Mouse (Mus musculus) regulatory T cell (primary cell): ENCODE measurements around the gene Slc32a1.

Source experiments
- in situ Hi-C: fragments of 300-600 bp; cut with MboI, MseI; formaldehyde crosslinking; loops from one replicate; pipeline ENCODE4 v1.15.1; 2025; ENCODE audit warnings: high pct_unique_total_duplicates

The Slc32a1 gene

GRCm38 (mm10) chr2:158610488-158611325 lies at the start of gene Slc32a1:
TSS of gene Slc32a1 (plus strand) at chr2:158610767.
- in situ Hi-C loops: no loop called here

- in situ Hi-C loops: no loop called here
Observed at GRCm38 (mm10) chr2:158560801-158561200, 49.8 kb upstream of the Slc32a1 start.

- in situ Hi-C loops: no loop called here
Observed at GRCm38 (mm10) chr2:158561371-158562144, 49.0 kb upstream of the Slc32a1 start.

- in situ Hi-C loops: no loop called here
Observed at GRCm38 (mm10) chr2:158570421-158571081, 40.0 kb upstream of the Slc32a1 start.

- in situ Hi-C loops: no loop called here
Observed at GRCm38 (mm10) chr2:158579979-158580378, 30.6 kb upstream of the Slc32a1 start.

GRCm38 (mm10) chr2:158584621-158585358 lies 25.8 kb upstream of the Slc32a1 start:
- in situ Hi-C loops: no loop called here

- in situ Hi-C loops: no loop called here
Observed at GRCm38 (mm10) chr2:158588524-158589271, 21.9 kb upstream of the Slc32a1 start.

GRCm38 (mm10) chr2:158590495-158590894 lies 20.1 kb upstream of the Slc32a1 start:
- in situ Hi-C loops: no loop called here

- in situ Hi-C loops: no loop called here
Observed at GRCm38 (mm10) chr2:158591286-158591685, 19.3 kb upstream of the Slc32a1 start.

GRCm38 (mm10) chr2:158593371-158593770 lies 17.2 kb upstream of the Slc32a1 start:
- in situ Hi-C loops: no loop called here

- in situ Hi-C loops: no loop called here
Observed at GRCm38 (mm10) chr2:158595103-158595502, 15.5 kb upstream of the Slc32a1 start.

GRCm38 (mm10) chr2:158595577-158595976 lies 15.0 kb upstream of the Slc32a1 start:
- in situ Hi-C loops: no loop called here

GRCm38 (mm10) chr2:158596803-158597202 lies 13.8 kb upstream of the Slc32a1 start:
- in situ Hi-C loops: no loop called here

GRCm38 (mm10) chr2:158600517-158600916 lies 10.1 kb upstream of the Slc32a1 start:
- in situ Hi-C loops: no loop called here

- in situ Hi-C loops: no loop called here
Observed at GRCm38 (mm10) chr2:158601326-158601725, 9.2 kb upstream of the Slc32a1 start.

- in situ Hi-C loops: no loop called here
Observed at GRCm38 (mm10) chr2:158602663-158603062, 7.9 kb upstream of the Slc32a1 start.

- in situ Hi-C loops: no loop called here
Observed at GRCm38 (mm10) chr2:158606511-158606964, 4.0 kb upstream of the Slc32a1 start.

- in situ Hi-C loops: no loop called here
Observed at GRCm38 (mm10) chr2:158609681-158610080, 886 bp upstream of the Slc32a1 start.

- in situ Hi-C loops: no loop called here
Observed at GRCm38 (mm10) chr2:158611326-158611719, 756 bp downstream of the Slc32a1 start.
